Mouse (Mus musculus) adipocyte (in vitro differentiated cells): ENCODE data around the gene Gramd1b.
A peak's percentile ranks its signal among the peaks of the same experiment; 100 is the strongest.
"Not testable (repeated sequence)": the region's sequence is repeated elsewhere in the genome, so short reads cannot be mapped to it uniquely, and the experiment has no call there.

Experiments
- DNase-seq: peaks from one replicate; pipeline ENCODE4 v3.0.0-alpha.2; 2016; ENCODE audit warnings: low spot score

The Gramd1b gene

DNA sequence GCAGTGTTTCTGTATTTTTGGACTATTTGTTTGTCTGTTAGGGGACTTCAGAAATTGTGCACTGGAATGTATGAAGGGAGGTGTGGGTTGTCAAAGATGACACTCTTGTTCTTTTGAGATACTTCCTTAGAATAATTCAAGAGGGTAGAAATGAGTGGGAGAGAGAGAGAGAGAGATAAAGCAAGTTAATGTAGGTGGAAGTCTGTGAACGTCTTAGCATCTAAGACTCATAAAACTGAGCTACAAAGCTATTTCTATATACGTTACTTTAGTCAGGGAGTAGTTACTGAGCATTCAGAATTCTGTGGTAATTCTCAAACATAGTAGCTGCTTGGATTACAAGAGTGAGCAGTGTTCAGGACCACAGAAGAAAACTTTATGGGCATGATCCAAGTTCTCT is 19.2 kb downstream of the Gramd1b start:
- DNase-seq, result no peak

DNA sequence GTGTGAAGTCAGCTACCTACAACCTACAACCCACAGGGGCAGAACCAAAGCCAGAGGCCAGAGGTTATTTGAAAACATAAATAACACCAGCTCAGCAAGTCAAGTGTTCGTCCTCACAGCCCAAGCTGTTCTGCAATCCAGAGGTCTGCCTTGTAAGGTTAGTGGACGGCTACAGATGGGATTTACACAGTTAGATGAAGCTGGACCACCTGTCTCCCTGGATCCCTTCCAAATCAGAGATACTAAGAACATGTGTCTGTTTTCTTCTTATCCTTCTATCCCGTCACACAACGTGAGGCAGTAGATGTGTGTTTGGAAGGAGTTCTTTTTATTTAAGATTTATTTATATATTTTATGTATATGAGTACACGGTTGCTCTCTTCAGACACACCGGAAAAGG is 21.7 kb downstream of the Gramd1b start:
- no peak for DNase-seq

DNA sequence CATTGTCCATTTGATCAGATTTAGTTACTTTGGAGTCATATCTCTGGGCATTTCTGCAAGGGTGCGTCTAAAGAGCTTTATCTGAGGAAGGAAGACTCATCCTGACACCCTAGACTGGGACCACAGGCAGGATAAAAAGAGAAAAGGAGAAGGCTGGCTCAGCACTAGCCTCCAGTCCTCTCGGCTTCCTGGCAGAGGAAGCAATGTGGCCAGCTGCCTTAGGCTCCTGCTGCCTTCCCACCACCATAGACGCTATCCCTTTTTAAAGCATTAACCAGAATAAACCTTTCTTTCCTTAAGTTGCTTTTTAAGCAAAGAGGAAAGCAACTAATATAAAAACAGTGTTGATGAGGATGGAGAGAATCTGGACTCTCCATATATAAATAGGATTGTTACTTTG is 24.6 kb downstream of the Gramd1b start:
- no peak for DNase-seq

DNA sequence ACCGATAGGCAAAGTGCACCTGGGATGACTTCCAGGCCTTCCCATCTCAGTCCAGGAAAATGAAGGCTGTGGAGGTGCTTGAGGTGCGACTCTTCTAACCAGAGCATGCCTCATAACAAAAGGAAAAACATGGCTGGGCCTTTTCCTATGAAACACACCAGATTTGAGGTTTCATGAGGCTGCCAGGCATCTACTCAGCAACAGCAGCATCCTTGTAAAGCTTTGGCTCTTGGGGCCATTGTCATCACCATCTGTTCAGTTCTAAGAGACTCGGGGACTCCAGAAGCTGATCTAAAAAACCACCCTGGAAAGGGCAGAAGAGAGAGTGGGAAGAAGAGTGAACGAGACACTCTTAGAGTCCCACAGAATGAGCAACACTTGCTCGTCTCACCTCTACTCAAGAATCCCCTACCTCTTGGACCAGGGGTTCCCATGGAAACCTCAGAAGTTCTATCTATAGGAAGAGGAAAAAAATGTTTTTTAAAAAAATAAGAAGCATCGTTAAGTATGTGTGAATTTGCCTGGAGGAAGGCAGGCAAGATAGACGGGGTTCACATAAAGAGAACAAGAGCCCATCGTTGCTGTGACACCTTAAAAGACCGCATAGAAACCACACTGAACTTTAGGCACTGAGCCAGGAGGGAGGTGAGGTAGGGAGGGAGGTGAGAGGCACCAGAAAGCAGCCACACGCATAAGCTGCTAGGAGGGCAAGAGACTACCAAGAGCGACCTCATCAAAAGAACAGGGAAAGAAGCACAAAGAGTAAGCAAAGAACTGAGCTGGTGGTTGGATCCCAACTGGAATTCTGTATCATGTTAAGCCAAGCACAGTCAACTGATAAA is 25.5 kb downstream of the Gramd1b start:
- no peak for DNase-seq

DNA sequence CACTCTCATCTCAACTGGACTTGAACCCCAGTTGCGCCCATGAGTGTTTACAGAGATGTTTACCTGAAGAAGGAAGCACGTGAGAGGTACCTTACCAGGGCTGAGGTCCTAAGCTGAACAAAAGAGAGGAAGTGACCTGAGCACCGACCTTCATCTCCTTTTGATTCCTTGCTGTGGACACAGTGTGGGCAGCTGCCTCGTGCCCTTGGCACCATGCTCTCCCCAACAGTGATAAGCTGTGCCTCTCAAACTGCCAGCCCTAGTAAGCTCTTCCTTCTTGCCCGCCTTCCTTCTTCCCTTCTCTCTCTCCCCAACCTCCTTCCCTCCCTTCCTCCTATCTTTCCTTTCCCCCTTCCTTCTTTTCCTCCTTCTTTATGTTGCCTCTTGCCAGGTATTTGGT is 26.3 kb downstream of the Gramd1b start:
- DNase-seq, result no peak

DNA sequence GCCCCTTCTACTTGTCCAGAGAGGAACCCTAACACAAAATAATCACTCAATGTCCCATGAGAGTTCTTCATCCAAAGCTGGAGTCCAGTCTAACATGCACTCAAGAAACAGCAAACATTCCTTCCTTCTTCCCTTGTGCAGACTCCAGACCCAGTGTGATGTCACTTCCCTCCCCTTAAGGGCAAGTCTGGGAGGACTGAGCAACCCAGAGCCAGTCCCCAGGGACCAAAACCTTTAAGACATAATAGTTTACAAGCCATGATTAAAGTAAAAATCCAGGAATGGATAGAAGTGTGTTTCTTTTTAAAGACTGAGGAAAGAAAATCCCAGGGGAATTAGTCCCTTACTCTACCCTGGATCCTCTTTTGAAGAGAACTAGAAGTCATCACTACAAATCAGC is 30.5 kb downstream of the Gramd1b start:
- no peak for DNase-seq

DNA sequence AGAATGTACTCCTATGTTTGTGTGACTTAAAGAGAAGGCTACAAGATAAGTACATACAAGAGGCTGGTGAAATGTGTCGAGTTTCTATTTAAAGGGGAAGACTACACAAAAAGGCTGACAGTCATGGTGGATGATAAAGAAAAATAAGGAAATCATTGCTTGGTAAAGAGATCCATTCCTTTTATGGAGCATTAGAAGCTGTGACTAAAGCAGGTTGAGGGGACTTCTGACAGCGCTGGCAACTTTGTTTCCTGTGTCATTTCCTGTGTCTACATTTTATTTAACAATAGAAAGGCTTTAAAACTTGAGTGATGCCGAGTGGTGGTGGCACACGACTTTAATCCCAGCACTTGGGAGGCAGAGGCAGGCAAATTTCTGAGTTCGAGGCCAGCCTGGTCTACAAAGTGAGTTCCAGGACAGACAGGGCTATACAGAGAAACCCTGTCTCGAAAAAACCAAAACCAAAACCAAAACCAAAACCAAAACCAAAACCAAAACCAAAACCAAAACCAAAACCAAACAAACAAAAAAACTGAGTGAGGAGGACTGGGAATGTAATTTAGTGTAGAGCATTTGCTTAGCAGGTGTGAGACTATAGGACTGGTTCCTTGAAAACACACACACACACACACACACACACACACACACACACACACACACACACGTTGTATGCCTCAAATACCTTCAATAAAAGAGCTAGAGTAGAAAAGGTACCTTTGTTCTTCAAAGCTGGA is 48.7 kb downstream of the Gramd1b start:
- DNase-seq, result not testable (repeated sequence)

DNA sequence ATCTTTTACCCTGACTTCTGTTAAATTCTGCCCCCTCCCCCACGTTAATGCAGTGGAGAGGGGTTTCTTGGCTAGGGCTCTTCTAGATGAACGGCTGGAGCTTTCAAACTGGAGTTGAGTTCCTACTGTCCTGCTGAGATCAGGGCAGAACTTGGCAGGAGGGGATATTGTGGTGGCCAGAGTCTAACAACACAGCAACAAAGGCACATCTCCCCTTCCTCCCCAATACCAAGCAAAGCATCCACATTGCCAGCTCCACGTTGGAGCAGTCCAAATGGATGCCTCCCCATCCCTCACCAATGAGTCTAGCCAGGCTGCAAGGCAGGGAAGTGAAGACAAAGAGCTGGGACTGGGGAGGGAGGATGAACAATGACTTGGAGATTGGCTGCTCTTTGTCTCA is 49.9 kb downstream of the Gramd1b start:
- DNase-seq, result no peak

DNA sequence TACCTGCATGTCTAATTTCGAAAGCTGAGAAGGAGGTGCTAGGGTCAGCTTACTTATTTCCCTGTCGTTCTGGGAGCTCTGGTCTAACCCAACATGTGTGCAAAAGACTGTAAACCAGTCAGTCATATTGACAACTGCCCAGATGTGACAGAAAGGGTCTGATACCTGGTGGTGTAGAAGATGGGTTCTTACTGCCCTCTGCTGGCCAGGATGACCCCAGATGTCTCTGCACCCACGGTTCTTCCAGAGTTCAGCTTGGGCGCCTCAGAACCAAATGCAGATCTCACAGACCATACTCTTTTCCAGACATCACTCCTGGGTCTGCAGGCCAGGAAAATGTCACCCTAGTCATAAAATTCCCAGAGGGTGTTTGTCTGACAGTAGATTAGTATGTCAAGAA is 51.9 kb downstream of the Gramd1b start:
- peak; percentile 35 for DNase-seq

DNA sequence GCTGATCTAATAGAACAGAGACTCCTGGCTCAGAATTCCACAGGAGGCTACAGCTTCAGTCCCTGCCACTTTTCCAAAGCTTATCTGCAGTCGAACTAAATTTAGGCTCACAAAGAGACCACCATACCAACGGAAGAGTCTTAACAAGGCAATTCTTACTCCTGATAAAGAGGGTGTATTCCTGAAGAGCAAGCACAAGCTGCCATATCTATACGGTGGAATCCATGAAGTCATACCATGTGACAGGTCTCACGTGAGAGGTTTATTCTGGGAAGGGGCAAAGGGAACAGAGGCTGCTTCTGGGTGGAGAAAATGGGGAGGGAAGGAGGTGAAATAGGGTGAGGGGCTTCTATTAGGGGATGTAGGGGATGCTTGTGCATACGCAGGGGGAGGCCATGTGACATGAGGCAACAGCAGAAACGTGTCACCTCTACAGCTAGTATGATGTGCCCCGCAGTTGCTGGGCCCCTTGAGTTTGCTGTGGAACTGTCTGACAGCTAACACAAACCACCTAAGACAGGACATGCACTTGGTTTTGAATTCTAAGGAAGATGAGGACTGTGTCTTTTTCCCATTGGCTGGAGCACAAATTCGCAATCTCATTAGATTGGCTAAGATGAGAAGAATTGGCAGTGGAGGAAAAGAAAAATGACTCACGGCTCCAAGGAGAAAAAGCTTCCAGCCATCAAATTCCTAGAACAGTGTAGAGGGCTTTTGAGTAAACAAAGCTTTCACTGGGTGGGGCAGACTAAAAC is 52.9 kb downstream of the Gramd1b start:
- no peak for DNase-seq

DNA sequence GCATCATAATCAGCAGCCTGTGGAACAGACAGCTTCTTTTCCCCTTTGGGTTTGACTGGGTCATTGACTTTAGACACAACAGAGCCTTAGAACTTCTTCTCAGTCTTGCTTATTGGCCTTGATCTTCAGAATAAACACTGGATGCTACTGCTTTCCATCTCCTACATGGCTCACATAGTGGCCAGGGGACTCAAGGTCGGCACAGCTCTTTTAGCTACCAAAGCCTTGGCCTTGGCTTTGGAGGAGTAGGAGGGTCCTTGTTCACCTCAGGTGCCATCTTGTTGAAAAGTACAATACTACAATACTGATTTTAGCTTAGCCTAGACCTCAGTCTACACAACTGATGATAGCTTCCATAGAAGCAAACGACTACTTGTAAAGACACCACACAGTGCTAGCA is 53.6 kb downstream of the Gramd1b start:
- DNase-seq, result no peak

DNA sequence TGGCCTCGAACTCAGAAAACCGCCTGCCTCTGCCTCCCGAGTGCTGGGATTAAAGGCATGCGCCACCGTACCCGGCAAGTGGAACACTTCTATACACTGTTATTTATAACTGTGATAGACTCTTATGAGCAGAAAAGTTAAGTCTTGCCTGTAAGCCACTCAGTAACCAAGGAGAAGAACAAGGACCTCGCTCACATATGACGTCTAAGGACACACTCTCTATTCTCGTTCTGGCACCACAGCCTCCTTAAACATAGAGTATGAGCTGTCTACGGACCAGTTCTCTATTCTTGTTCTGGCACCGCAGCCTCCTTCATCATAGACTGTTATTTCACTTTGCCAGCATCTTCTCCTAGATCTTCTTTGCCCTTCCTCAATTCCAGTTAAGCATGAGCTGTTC is 55.1 kb downstream of the Gramd1b start:
- no peak for DNase-seq

DNA sequence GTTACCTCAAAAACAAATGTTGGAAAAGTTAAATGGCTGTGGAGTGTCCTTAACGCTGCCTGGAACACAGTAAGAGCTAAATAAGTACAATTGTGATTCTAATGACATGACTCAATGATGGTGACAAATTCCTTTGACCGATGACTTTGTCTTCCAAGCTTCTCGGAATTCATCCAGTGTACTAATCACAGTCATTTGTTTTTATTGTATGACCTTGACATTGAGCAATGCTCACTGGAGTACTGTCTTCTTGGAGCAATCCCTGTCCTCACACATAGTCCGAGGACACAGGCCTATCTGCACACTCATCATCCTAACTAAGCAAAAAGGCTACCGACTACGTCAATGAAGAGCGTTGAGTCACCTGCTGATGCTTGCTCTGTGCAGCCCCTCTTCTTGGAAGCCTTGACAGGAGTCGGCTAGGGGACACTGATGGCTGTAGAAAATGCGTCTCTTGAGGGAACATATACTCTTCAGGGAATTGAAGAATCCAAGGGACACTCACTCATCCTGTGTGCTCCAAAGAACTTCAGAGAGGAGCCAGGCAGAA is 58.1 kb downstream of the Gramd1b start:
- no peak for DNase-seq

DNA sequence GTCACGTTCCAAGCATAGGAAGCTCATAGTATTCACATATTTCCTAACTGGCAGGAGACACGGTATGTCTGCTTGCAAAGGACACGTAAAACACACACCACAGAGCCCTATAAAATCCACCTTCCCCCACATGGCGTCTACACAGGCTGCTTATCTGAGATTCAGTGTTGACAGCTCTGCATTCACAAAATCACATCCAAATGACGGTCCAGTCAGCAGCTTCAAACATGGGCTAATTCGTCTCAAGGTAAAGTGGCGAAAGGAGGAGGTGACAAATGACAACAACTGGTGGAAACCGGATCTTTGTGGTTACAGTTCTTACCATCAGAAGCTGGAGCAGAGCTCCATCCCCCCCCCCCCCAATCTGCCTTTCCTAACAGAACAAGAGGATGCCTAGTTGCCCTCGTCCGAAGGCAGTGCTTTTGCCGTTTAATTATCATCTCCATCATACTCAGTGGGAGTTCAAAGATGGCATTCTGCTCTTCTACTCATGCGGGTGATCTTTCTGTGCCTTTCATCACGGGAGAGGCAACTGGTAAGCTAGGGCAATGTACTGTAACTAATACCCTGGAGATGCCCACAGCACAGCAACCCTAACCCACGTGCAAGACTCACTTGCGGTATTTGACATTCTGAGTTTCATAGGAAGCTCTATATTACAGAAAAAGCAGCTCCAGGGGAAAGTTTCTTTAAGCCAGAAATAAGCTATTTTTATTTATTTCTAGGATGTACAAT is 61.6 kb downstream of the Gramd1b start:
- no peak for DNase-seq

DNA sequence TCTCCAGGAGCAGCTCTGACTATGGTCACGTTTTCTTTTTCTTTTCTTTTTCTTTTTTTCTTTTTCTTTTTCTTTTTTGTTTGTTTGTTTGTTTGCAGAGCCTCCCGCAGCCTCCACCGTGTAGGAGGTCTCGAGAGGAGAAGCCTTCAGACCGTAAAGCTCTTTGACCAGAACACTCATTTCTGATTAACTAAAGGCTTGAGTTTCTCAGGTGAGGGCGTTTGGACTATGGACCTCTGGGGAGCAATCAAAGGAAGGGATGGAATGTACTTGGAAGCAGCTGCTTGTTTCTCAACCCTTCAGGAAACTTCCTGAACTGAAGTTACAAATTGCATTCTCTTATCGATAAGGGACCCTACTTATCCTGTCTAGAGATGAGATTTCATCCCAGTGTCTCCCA is 64.4 kb downstream of the Gramd1b start:
- DNase-seq, result no peak

DNA sequence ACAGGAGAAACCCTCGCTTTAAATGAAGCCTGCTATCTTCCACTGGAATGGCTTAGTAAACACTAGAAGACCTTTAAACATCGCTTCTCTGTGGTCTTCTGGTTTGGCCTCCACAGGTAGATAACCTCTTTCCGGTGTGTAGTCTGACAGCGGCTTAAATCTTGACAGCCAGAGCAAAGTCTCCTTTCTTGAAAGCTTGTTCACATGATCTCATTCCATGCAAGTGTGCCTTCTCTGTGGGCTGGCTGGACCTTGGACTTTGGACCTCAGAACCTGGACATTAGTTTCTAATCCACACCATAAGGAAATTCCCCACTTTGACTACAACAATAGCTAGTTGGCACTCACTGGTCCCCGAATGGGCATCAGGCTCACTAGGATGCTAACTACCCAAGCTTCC is 65.6 kb downstream of the Gramd1b start:
- no peak for DNase-seq

DNA sequence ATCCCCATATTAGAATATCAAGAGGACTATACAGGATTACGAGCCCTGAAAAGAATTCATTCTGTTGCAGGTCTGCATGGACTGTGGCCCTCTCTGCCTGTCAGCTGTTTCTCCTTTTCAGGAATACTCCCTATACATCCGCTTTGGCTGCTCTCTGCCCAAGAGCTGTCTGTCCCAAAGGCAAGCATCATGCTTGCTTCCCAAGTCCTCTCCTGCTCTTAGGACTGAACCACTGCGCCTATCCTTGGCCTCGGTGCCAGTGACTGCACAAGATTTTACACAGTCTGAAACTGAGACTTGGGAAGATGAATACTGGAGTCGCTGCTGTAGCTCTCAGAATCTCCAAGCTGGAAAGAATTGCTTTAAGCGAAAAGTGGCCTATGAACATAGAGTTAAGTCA is 68.8 kb downstream of the Gramd1b start:
- DNase-seq, result no peak

DNA sequence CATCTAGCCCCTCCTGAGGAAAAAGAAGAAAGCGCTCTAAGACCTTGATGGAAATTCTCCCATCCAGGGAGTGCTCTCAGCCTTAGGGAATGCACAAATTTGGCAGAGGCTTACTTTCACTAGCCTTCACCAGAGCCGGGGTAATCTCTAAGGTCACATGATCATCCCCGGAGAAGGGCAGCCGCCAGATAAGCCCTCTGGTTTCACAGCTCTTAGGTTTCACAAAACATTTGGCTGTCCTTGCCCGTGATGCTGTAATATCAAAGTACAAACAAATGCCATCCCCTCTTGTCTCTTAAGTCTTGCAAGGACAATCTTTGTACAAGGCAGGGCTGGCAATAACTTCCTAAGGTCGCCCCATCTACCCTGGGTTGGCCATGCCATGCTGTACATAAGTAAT is 70.4 kb downstream of the Gramd1b start:
- no peak for DNase-seq

DNA sequence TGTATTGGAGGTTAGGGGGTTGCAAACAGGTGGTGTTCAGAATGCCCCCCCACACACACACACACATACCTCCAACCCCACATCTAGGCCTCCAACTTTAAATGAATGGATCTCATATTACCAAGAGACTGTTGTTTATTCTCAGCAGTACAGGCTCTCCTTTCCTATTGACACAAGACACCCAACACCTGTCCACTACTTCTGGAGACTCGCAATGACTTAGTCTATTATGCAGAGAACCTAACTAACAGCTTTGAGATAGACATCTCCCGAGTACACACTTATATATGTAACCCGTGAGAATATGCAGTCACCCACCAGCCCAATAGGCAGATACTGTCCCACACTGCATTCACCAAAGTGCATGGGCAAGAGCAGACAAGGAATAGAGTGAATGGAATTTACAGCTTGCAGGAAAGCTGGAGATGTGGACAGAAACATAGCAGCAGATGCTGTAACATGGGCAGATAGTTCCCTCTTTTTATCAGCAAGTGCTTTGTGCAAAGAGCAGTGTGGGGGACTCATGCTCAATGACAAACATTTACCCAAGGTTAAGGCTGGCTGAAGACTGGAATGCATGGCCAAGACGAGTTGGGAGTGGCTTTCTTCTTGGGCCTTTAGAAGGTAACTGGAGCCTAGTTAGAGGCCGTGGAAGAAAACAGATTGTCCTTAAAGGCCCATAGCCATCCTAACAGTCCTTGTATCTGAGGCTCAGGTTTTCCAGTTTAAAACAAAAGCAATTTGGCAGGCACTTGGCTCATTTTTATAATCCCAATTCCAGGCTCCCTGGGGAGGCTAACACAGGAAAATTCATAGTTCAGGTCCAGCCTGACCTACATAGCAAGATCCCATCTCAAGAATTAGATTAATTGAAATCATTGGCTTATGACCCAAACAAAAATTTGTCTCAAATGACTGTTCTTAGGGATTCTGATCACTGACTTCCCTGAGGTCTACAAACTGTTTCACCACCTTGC is 71.6 kb downstream of the Gramd1b start:
- no peak for DNase-seq

DNA sequence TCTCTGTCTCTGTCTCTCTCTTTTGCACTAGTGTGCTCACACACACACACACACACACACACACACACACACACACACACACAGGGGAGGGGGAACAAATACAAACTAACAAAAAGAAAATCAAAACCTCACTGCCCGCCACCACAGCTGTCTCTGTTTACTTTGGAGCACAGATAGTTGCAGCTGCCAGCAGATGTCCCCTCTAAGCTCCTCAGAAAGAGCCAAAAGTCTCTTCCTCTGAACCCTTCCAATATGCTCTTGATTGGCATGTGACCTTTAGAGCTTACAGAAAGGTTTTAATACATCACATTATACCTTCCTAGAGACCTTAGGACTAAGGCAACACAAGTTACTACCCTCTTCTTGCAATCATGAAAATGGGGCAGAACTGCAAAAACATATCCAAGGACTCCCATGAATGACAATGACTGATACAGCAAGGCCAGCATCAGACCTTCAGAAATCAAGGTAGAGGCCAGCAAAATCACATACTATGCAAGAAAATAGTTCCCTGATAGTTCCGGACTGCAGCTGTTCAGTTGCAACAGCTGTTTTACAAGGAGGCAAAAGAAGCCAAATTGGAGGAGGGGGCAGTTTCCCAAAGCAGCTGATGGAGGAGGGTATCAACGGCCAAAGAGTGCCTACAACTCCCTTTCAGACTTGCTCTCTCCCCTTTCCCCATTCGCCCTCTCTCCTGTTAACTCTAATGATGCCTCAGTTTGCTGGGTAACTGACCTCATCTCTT is 72.5 kb downstream of the Gramd1b start:
- no peak for DNase-seq
